Mouse (Mus musculus) cerebellum, postnatal 10 days (tissue): ENCODE results near the gene Def8.
"Not testable (repeated sequence)": the region's sequence is repeated elsewhere in the genome, so short reads cannot be mapped to it uniquely, and the experiment has no call there.

ENCODE experiments used
- DNase-seq, 2 experiments: peaks; one replicate each; pipeline ENCODE4 v3.0.0; 2021; ENCODE audit warnings: mixed read lengths in 2 of 2

The Def8 gene

DNA sequence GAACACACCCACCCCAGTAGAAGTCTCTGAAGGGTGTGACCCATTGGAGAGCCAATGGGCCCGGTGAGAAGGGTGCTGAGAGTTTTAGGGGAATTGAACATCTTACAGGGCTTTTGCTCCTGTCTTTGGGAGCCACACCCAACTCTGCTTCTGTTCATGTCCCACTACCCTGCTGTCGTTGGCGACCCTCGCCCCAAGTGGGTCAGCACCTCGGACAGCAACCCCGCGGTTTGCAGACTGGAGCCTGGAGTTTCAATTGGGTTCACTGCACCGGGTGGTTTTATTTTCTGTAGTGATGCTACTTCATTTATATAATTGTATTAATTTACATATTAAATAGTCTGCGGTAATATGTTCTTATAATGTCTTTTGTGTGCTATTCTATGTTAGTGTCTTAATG, 9.1 kb upstream of the Def8 start:
- no peak for DNase-seq

- DNase-seq, result peak in 1 of 2 experiments; percentile 24
These were observed 8.2 kb upstream of the Def8 start for GRCm38 (mm10) chr8:123414997-123415696.

GRCm38 (mm10) chr8:123415967-123416943, 7.1 kb upstream of the Def8 start:
- peak in 1 of 2 experiments; percentile 57 for DNase-seq

DNA sequence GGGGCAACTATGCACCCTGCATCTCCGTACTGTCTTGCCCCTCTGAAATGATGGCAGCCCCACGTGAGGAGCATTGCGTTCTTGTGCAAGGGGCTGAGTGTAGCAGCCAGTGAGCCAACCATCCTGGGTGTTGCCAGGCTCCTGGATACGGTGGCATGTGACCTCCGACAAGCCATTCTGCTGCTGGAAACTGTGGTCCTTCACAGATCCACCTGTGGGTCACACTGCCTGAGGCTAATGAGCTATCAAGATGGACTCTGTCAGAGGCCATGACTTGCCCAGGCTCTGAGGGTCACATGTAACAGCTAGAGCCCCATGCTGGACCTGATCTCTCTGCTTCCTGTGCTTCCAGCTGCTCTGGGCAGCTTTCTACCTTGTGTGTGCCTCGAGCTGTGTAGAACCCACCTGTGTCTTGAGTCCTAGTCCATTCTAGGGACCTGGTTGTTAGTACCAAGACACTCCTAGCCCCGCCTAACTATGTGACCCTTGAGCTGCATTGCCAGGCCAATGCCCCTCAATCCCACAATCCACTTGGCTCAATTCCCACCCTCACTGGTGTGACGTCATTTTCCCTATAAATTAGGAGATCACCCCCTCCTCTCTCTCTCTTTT, 6.3 kb upstream of the Def8 start:
- peak in 1 of 2 experiments; percentile 22 for DNase-seq

GRCm38 (mm10) chr8:123419711-123420110, 3.6 kb upstream of the Def8 start:
- no peak for DNase-seq

- DNase-seq, result no peak
These were observed 2.6 kb upstream of the Def8 start for GRCm38 (mm10) chr8:123420525-123421281.

DNA sequence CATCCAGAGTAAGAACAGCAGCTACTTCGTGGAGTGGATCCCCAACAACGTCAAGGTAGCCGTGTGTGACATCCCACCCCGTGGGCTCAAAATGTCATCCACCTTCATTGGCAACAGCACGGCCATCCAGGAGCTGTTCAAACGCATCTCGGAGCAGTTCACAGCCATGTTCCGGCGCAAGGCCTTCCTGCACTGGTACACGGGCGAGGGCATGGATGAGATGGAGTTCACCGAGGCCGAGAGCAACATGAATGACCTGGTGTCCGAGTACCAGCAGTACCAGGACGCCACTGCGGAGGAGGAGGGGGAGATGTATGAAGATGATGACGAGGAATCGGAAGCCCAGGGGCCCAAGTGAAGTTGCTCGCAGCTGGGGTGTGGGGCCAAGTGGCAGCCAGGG, 2.0 kb upstream of the Def8 start:
- peak in 1 of 2 experiments; percentile 10 for DNase-seq

DNA sequence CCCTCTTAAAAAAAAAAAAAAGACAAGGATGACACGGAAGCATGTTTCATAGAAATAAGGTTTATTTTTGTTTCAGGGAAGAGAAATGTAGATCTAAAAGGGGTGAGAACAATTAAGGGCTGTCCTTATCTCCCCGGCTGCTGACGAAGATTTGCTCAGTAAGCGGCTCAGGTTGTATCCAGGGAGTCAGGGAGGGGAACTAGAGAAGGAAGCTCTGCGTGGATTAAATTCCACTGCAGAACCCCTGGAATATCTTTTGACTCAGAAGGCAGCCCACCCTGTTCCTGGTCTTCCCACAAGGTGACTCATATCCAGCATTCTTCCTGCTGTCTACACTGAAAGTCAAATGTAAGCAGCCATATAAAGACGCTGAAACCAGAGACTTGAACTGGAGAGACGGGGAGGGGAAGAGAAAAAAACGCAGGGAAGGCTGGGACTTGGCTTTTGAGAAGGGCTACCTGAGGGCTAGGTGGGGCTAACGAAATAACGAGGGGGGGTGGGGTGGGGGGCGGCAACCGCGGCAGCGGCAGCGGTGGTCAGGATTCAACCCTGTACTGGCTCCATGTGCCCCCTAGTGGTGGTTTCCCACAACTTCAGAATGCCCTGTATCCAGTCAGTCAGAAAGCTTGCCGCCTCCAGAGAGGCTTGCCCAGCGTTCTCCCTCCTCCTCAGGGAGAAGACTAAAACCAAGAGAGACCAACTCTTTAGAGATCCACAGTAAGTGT, 1.1 kb upstream of the Def8 start:
- DNase-seq, result peak; percentile 87 to 92

DNA sequence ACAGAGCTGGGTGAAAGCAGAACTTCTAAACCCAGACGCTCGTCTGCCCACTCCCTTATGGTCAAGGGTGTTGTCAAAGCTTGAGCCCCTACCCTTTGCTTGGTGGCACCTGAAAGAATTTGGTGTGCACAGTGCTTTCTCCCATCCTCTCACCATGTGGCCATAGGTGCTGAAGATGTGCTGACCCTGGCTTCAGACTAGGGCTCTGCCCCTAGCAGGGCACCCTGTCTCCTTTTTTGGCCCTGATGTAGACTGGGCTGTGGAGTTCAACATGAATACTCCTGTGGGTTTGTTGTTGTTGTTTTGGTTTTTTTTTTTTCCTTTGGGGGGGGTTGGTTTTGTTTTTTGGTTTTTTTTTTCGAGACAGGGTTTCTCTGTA, 557 bp upstream of the Def8 start:
- no peak for DNase-seq

GRCm38 (mm10) chr8:123426511-123427509, 3.5 kb downstream of the Def8 start:
- DNase-seq, result no peak

DNA sequence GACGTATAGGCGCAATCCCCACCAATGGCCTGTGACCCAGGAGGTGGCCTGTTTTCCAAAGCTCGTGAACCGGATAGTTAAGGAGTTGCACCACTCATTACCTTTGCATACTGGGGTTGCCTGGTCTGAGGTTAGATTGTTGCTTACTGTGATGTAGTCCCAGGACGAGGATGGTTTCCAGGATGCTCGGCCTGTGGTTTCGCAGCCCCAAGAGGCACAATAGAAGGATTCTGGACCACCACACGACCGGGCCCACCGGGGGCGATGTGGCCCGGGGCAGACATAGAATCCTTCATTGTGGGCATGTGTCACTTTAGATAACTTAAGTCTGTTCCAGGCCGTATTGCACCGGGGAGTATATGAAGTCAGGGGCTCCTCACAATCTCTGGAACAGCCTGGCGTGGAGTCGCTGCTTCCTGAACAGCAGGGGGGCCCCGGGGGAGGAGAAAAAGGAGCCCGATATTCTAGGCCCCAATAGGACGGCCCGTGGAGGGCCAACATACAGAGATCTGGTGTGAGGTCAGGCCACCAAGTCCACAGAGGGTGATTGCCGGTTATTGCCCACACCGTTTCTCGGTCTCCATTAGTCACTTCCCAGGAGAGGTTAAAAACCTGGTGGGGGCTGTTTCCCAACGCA, 4.4 kb downstream of the Def8 start:
- no peak for DNase-seq

GRCm38 (mm10) chr8:123428343-123428893, 5.1 kb downstream of the Def8 start:
- DNase-seq, result no peak

DNA sequence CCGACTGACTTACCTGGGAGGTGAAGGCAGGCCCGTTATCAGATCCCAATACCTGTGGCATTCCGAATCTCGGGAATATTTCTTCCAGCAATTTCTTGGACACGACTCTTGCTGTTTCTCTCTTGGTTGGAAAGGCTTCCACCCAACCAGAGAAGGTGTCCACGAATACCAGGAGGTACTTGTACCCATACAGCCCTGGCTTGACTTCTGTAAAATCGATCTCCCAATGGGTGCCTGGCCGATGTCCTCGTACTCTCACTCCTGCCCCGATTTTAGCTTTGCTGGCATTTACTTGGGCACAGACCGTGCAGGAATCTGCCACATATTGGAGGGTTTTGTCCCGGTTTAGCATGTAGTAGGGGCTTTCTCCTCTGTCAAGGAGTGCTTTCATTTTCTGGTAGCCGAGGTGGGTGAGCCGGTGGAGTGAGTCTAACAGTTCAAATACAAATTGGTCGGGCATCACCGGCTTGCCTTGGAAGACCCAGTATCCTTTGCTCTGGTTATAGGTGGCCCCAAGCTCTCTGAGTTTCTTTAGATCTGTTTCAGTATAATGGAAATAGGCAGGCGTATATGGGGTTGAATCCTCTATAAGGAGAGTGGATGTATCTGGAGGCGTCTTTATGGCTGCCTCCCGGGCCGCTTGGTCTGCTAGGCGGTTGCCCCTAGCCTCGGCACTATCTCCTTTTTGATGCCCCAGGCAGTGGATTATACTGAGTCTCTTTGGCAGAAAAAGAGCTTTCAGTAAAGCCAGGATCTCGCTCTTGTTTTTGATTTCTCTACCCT, 5.8 kb downstream of the Def8 start:
- no peak for DNase-seq

DNA sequence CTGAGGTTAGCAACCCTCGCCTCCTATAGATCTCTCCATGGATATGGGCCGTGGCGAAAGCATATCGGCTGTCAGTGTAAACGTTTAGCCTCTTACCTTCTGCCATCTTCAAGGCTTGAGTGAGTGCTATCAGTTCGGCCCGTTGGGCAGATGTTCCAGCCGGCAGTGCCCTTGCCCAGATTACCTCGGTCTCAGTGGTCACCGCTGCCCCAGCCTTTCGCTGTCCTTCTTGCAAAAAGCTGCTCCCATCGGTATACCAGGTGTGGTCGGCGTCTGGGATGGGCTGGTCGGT, 6.3 kb downstream of the Def8 start:
- not testable (repeated sequence) for DNase-seq

- not testable (repeated sequence) for DNase-seq
These were observed 7.6 kb downstream of the Def8 start for GRCm38 (mm10) chr8:123430936-123431335.

DNA sequence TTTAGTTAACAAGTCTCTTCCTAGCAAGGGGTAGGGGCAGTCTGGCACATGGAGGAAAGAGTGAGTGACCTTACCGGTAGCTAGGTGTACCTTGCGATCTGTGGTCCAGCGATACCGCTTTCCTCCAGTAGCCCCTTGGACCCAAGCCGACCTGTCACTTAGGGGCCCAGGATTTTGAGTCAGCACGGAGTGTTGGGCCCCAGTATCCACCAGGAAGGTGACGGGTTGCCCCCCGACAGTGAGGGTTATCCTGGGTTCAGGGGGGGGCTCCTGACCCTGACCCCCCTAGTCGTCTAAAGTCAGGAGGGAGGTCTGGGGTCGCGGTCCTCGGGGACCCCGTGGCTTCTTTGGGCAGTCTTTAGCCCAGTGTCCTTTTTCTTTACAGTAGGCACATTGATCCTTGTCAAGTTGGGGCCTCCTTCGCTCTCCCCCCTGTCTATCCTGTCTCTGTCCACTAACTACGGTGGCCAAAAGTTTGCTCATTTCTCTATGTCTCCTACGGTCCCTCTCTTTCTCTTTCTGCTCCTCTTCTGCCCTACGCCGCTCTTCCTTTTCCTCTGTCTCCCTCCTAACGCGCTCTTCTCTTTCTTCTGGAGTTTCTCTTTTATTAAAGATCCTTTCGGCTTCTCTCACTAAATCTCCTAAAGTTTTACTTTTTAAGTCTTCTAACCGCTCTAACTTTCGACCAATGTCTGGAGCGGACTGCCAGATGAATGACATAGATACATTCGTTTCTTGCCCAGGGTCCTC, 8.5 kb downstream of the Def8 start:
- DNase-seq, result no peak

DNA sequence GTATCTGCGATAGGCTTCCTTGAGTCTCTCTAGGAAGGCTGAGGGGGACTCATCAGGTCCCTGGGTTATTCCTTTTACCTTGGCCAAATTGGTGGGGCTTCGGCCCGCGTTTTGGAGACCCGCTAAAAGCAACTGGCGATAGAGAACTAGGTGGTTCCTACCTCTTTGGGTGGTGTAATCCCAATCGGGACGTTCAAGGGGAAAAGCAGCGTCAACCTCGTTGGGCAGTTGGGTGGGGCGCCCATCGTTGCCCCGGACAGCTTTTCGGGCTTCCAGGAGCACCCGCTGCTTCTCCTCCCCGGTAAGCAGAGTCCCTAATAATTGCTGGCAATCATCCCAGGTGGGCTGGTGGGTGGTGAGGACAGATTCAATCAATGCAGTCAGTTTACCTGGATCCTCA, 9.1 kb downstream of the Def8 start:
- DNase-seq, result no peak

- DNase-seq, result not testable (repeated sequence)
These were observed 10.1 kb downstream of the Def8 start for GRCm38 (mm10) chr8:123433241-123433974.
